ENCODE assay signal across 11 mouse cellular contexts in genomic region chr2:80013060-80013459, GRCm38 (mm10).
DNase-seq lines count a peak whose midpoint lies in the region; ATAC-seq and TF ChIP-seq lines count a peak whose summit lies in the region.
"Had no signal": no experiment of that assay in that cellular context is flagged by ENCODE, and none has a peak within 500 bp of the region (broad histone marks: within the 10 kb centered on the region; RNA-seq: fewer than 3 reads in every experiment).

No protein-coding gene starts in this region.

- ATAC-seq in forebrain, postnatal 0 days, result peak; percentile 85
- ATAC-seq in inflammation-experienced regulatory T-cells, adult 6 months, result no peak

- peak; percentile 16 to 37 for DNase-seq in adrenal gland, postnatal 36 days
- DNase-seq in adrenal gland, adult 8-10 months, result no peak
- peak; percentile 11 to 57 for DNase-seq in layer of hippocampus, adult 18-20 months (ENCODE audit: low spot score in 2 of 2)
- no peak for DNase-seq in layer of hippocampus, postnatal 36 days
- DNase-seq in forebrain, postnatal 0 days, result peak; percentile 67
- peak; percentile 35 for DNase-seq in layer of hippocampus, adult 9-10 months (ENCODE audit: low spot score)
- DNase-seq in MN1 (ENCODE audit: low spot score), result no peak
- DNase-seq: B cell, adult 2 months; cerebellum, postnatal 36 days had no signal

- H3K4me1 ChIP-seq in forebrain, postnatal 0 days (ENCODE audit: insufficient read depth), result peaks cover 4% of the 10 kb centered on the region; the same call in 1 of the 2 replicates
- H3K4me1 ChIP-seq: midbrain, embryonic 12.5 days had no signal

- WGBS in forebrain, postnatal 0 days, result 37% methylated on average over 4 of the region's 4 CpGs

- no peaks in the 10 kb centered on the region for H3K36me3 ChIP-seq in forebrain, postnatal 0 days (ENCODE audit: insufficient read depth)
- H3K36me3 ChIP-seq: midbrain, embryonic 12.5 days had no signal

- no peak for TF ChIP-seq CTCF in forebrain, postnatal 0 days (IDR thresholded peaks at IDR 0.05; ENCODE audit: low read depth)

- no peak overlapping the region for H3K4me3 ChIP-seq in forebrain, postnatal 0 days (ENCODE audit: low read depth, low read length)
- H3K4me3 ChIP-seq: midbrain, embryonic 12.5 days had no signal

- H3K27ac ChIP-seq in forebrain, postnatal 0 days (ENCODE audit: low read depth, low read length), result no peak overlapping the region
- H3K27ac ChIP-seq: midbrain, embryonic 12.5 days had no signal

- no peaks in the 10 kb centered on the region for H3K9me3 ChIP-seq in forebrain, postnatal 0 days (ENCODE audit: low read length)
- H3K9me3 ChIP-seq: midbrain, embryonic 12.5 days had no signal

- no peak overlapping the region for H3K4me2 ChIP-seq in forebrain, postnatal 0 days (ENCODE audit: low read depth)
- H3K4me2 ChIP-seq: midbrain, embryonic 12.5 days had no signal

- H3K9ac ChIP-seq in forebrain, postnatal 0 days, result no peak overlapping the region
- H3K9ac ChIP-seq: midbrain, embryonic 12.5 days had no signal

- H3K27me3 ChIP-seq in forebrain, postnatal 0 days (ENCODE audit: insufficient read depth, low read length), result no peaks in the 10 kb centered on the region
- H3K27me3 ChIP-seq: midbrain, embryonic 12.5 days had no signal

Comparison
In these comparisons a context has a peak if more than half of its experiments do, and no peak if none do; other contexts are left out.
1. DNase-seq: peak in adrenal gland, postnatal 36 days (2 of 2), layer of hippocampus, adult 18-20 months (2 of 2), forebrain, postnatal 0 days (single experiment) and layer of hippocampus, adult 9-10 months (single experiment); none in adrenal gland, adult 8-10 months (single experiment), layer of hippocampus, postnatal 36 days (0 of 2) and MN1 (single experiment).